Mouse (Mus musculus) bone marrow macrophage, adult 2 months (primary cell): ENCODE data around the gene Dpf3. TPM values are rescaled to one million over a fixed set of nuclear protein-coding genes. Genes with fewer than 3 reads are reported as not detected.

Experiments
- H3K27ac ChIP-seq: 2 replicates; pipeline ENCODE4 v1.5.1; 2012; ENCODE audit warnings: low read depth, low read length; ENCODE audit not compliant: insufficient read depth
- H3K4me1 ChIP-seq: 2 replicates; pipeline ENCODE4 v1.6.1; 2012; ENCODE audit warnings: low read length; ENCODE audit not compliant: control insufficient read depth, insufficient read depth
- H3K4me3 ChIP-seq: 2 replicates; pipeline ENCODE4 v1.5.1; 2012; ENCODE audit warnings: mild to moderate bottlenecking, low read length, moderate library complexity; ENCODE audit not compliant: insufficient read depth
- CTCF ChIP-seq: IDR thresholded peaks from 2 replicates; pipeline ENCODE4 v1.5.1; 2012; ENCODE audit warnings: low read depth, mild to moderate bottlenecking, low read length, moderate library complexity
- POLR2A ChIP-seq: IDR thresholded peaks from 2 replicates; pipeline ENCODE4 v1.6.1; 2012; ENCODE audit warnings: mild to moderate bottlenecking, low read depth, low read length, borderline replicate concordance
- polyA plus RNA-seq: library from polyadenylated mRNA; stranded (reverse); fragments of >200 nt; gene quantifications from 2 replicates; pipeline ENCODE4 v1.2.4, GENCODE M21; 2012; ENCODE audit not compliant: missing spikeins, insufficient read depth, insufficient read length

Gene Dpf3
- polyA plus RNA-seq, 1 experiment, result not detected

DNA sequence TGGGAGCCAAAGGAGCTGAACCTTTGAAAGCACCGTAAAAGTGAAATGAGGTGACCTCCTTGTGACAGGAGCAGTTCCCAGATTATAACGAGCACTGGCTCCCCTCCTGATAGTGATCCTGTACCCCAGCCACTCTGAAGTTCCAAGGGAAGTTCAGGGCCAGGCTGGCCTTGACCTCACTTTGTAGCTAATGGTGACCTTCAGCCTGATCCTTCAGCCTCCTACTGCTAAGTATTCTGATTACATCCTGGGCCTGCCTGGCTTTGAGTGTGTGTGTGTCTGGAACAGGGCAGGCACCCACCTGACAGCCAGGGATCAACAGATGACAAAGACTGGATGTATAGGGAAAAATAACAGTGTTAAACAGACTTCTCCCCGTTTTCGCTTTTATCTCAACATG lies 36.4 kb upstream of the Dpf3 start:
- Histone ChIP-seq H3K4me3 (no peak overlapping the region), H3K27ac (no peak overlapping the region), H3K4me1 (peaks cover 11% of the 10 kb centered on the region)
- no peak for TF ChIP-seq CTCF
- TF ChIP-seq POLR2A, result no peak

DNA sequence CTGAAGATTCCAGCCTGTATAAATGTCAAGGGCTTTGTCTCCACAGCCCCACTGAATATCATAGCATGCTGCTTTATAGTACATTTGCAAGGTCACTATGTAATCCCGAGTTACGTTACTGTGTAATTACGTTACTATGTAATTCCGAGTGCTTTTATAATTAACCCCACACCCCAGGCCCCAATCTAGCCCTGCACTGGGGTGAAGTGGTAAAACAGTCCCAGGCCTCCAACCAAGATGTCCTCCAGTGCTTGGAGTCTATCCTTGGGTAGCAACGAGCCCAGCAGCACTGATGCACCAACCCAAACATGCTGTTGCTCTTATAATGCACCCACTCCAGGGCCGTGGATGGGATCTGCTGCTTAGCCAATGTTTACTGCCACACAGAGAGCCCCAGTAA lies 35.5 kb upstream of the Dpf3 start:
- H3K4me1 ChIP-seq, result peaks cover 11% of the 10 kb centered on the region
- no peak overlapping the region for H3K4me3 ChIP-seq
- no peak overlapping the region for H3K27ac ChIP-seq
- no peak for TF ChIP-seq CTCF
- no peak for TF ChIP-seq POLR2A

DNA sequence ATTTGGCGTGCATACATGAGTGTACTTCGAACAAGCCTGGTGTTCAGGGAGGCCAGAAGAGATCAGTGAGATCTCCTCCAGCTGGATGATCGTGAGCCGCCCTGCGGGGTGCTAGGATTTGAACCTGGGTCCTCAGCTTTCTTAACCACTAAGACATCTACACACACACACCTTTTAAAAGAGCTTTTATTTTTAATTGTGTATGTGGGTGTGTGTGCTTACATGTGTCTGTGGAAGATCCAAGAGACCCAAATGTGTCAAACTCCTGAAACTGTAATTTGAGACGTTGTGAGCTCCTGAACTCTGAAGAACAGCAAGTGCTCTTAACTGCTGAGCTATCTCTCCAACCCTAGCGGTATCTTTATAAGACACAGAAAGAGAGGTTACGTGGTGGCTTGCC lies 33.6 kb upstream of the Dpf3 start:
- TF ChIP-seq POLR2A (no peak), CTCF (no peak)
- no peak overlapping the region for H3K27ac ChIP-seq
- H3K4me1 ChIP-seq, result peaks cover 9% of the 10 kb centered on the region
- peak overlapping the region; percentile 93 for H3K4me3 ChIP-seq

DNA sequence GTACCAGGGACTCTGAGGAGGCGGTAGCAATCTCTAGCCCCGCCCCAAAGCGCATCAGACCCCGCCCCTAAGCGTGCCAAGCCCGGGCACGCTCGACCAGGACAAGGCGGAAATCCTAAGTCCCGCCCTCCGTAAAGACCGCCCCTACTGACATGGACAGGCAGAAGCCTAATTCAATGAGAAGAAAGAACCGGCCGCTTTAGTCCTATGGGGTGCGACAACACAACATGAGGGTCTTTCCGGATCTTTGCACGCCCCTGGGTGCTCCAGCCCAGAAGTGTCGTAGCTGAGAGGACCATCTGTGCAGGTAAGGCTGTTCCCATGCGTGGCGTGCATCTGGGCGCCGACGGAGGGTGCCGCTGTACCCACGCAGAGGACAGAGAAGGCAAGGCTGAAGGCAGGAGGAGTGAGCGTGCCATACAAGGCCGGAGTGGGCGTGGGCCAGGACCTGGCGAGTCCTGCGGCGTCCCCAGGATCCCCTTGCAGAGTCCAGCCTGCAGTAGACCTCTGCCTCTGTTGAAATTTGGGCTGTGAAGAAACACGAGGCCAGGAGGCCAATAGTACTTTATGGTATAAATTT lies 32.9 kb upstream of the Dpf3 start, which contains the start of gene Dcaf4:
Gene Dcaf4, plus strand, starts transcription at position 156 of the 580 bp plus-strand sequence.
- Histone ChIP-seq H3K27ac (peak within 1 kb of the TSS; percentile 23; the same call in 1 of the 2 replicates), H3K4me1 (peaks cover 9% of the 10 kb centered on the region), H3K4me3 (peak within 1 kb of the TSS; percentile 93)
- no peak for TF ChIP-seq CTCF
- no peak for TF ChIP-seq POLR2A

DNA sequence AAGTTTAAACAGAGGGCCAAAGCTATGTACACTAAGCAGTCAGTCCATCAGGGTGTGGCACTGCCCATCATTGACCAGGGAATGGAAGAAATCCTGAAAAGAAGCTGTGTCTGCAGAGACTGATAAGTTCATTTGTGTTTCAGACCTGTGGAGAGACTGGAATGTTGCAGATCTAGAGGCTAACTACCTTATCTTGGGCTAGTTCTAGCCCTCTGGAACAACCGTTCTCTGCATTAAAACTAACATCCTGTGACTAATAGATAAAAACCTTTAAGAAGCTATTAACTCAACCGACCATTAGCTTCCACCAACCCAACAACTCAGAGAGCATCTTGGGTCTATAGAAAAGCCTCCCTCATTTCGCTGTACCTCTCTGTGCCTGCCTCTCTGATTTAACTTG lies 30.1 kb upstream of the Dpf3 start:
- Histone ChIP-seq H3K27ac (no peak overlapping the region), H3K4me1 (peaks cover 5% of the 10 kb centered on the region), H3K4me3 (no peak overlapping the region)
- TF ChIP-seq POLR2A (no peak), CTCF (no peak)

DNA sequence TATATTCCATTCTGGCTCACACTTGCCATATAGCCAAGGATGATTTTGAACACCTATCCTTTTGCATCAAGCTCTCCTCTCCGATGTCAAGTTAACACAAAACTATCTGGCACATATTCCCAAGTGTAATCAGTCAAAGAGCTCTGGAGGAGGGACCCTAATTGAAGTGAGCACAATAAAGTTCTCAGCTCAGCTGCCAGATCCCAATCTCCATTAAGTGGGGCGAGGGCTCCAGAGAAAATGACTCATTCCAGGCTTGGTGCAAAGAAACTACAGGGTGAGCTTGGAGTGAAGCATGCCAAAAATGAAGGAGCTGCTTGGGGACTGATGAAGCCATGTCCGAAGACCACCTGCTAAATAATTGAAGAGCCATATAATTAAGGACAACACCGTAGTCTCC lies 26.7 kb upstream of the Dpf3 start:
- Histone ChIP-seq H3K4me3 (no peak overlapping the region), H3K27ac (no peak overlapping the region), H3K4me1 (no peaks in the 10 kb centered on the region)
- TF ChIP-seq POLR2A (no peak), CTCF (no peak)

DNA sequence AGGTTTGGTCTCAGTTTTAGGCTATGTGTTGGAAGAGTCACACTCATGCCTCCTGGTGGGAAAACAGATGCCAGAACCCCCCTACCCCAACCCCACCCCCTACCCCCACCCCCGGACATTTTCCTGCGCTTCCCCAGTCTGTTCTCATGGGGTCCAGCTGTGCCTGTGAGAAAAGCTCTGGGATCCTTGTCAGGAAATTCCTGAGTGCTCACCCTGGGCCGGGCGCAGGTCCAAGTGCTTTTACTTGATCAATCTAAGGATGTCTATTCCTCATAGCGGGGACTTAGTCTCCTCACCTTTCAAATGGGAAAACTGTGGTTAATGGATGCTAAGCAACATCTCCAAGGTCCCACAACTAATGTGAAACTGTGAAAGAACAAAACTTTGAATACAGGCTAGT lies 25.7 kb upstream of the Dpf3 start:
- no peak for TF ChIP-seq POLR2A
- no peak for TF ChIP-seq CTCF
- Histone ChIP-seq H3K4me1 (no peaks in the 10 kb centered on the region), H3K27ac (no peak overlapping the region), H3K4me3 (no peak overlapping the region)

DNA sequence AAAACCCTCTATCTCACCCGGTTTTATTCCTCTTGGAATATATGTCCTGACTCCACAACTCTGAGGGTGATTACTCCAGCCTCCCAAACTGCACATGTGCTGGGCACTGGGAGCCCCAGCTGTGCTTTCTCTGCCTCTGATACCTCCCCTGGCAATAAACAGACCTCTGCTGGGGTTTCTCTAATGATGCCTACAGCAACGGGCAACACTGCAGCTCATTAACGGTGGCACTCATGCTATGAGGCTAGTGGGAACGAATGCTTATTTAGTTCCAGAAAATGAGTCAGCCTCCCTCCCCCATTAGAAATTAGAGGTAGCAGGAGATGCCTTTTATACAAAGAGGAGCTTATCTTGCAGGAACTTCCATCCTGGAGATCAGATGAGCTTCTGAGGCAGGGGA lies 25.3 kb upstream of the Dpf3 start:
- Histone ChIP-seq H3K27ac (no peak overlapping the region), H3K4me3 (no peak overlapping the region), H3K4me1 (no peaks in the 10 kb centered on the region)
- TF ChIP-seq POLR2A, result no peak
- no peak for TF ChIP-seq CTCF

DNA sequence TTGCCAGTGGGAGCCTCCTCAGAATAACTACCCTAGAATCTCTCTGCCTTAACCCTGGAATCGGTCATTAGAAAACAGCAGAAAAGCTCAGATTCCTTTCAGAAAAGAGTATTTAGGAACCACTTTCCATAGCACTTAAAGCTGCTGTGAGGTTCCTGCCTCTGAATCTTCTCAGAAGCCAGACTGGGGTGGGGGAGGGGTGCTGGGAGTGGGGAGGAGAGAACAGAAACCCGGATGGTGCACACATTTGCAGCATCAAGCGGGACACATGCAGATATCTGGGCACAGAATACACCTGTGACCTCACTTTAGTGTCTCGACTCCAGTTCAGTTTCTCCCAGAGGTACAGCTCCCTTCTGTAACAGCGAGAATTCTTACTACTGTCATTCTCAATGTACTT lies 23.1 kb upstream of the Dpf3 start:
- TF ChIP-seq POLR2A (no peak), CTCF (no peak)
- Histone ChIP-seq H3K4me1 (no peaks in the 10 kb centered on the region), H3K4me3 (no peak overlapping the region), H3K27ac (no peak overlapping the region)

DNA sequence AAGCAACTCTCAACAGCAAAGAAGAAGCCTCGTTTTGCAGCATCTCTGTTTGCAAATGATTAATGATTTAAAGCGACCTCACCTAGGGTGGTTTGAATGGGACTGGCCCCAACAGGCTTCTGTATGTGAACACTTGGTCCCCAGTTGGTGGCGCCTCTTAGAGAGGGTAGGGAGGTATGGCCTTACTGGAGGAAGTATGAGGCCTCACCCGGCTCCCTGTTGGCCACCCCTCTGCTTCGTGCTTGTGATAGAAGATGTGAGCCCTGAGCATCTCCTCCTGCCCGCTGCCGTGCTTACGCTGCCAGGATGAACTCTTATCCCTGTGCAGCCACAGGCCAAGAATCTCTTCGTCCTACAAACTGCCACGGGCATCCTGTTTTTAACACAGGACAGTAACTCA lies 19.0 kb upstream of the Dpf3 start:
- H3K4me1 ChIP-seq, result no peaks in the 10 kb centered on the region
- H3K27ac ChIP-seq, result no peak overlapping the region
- no peak for TF ChIP-seq CTCF
- H3K4me3 ChIP-seq, result no peak overlapping the region

DNA sequence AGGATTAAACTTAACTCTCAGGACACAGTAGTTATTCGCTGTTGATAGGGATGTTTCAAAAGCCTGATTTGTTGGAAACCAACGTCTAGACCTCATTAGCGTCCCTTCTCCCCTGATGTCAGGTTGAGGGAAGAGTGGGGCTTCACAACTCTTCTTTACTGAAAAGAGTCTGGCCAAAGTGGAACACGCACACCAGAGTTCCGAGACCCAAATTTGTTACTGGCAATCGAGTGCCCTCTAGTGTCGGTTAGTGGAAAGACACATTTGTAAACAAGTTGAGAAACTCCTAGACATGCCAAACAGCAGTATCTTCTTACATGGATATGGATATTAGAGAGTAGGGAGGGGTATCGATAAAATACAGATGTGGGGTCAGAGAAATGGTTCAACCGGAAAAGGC lies 14.7 kb upstream of the Dpf3 start:
- Histone ChIP-seq H3K4me3 (no peak overlapping the region), H3K4me1 (no peaks in the 10 kb centered on the region), H3K27ac (no peak overlapping the region)
- TF ChIP-seq CTCF, result no peak
- TF ChIP-seq POLR2A, result no peak
